Mouse (Mus musculus): ENCODE results near the gene Macrod2.

- TF ChIP-seq CTCF (IDR thresholded peaks at IDR 0.05; ENCODE audit: control insufficient read depth, insufficient read depth, insufficient read length) (no peak), MAX (IDR thresholded peaks at IDR 0.05) (no peak), USF1 (IDR thresholded peaks at IDR 0.05; ENCODE audit: low read depth) (no peak), CEBPB (IDR thresholded peaks at IDR 0.05; ENCODE audit: low read depth) (no peak)
Measured at GRCm38 (mm10) chr2:141003846-141004245, 608.7 kb downstream of the Macrod2 start.

All from C2C12 (cell line).